ENCODE assay signal across 12 mouse cellular contexts in genomic region chr4:54972827-54973560, GRCm38 (mm10). TPM values are rescaled to one million over a fixed set of nuclear protein-coding genes. Genes with fewer than 3 reads are reported as not detected.
DNase-seq lines count a peak whose midpoint lies in the region; ATAC-seq and TF ChIP-seq lines count a peak whose summit lies in the region.
"Had no signal": no experiment of that assay in that cellular context is flagged by ENCODE, and none has a peak within 500 bp of the region (broad histone marks: within the 10 kb centered on the region; RNA-seq: fewer than 3 reads in every experiment).

No protein-coding gene starts in this region.

- H3K27me3 ChIP-seq in kidney, adult 2 months (replicated peaks; ENCODE audit: control insufficient read depth, insufficient read depth, low read length): no peaks in the 10 kb centered on the region
- no peaks in the 10 kb centered on the region for H3K27me3 ChIP-seq in kidney, embryonic 15.5 days
- no peaks in the 10 kb centered on the region for H3K27me3 ChIP-seq in small intestine, adult 2 months (ENCODE audit: control insufficient read depth, insufficient read depth, low read length)
- H3K27me3 ChIP-seq in neural tube, embryonic 15.5 days (replicated peaks): no peaks in the 10 kb centered on the region
- H3K27me3 ChIP-seq: forebrain, embryonic 13.5 days had no signal

- H3K4me1 ChIP-seq in kidney, adult 2 months (ENCODE audit: control insufficient read depth, insufficient read depth, low read length): peaks cover 8% of the 10 kb centered on the region
- H3K4me1 ChIP-seq in kidney, embryonic 15.5 days: peaks cover 26% of the 10 kb centered on the region
- H3K4me1 ChIP-seq in small intestine, adult 2 months (ENCODE audit: control insufficient read depth, insufficient read depth, insufficient read length, low read length): peaks cover 8% of the 10 kb centered on the region
- H3K4me1 ChIP-seq in neural tube, embryonic 15.5 days: peaks cover 27% of the 10 kb centered on the region

- H3K4me3 ChIP-seq in kidney, adult 2 months (ENCODE audit: insufficient read depth, low read depth, low read length): no peak overlapping the region
- H3K4me3 ChIP-seq in kidney, embryonic 15.5 days (replicated peaks): no peak overlapping the region
- no peak overlapping the region for H3K4me3 ChIP-seq in small intestine, adult 2 months (ENCODE audit: low read depth, low read length)
- H3K4me3 ChIP-seq in neural tube, embryonic 15.5 days (replicated peaks): no peak overlapping the region
- H3K4me3 ChIP-seq: forebrain, embryonic 13.5 days; hindbrain, embryonic 10.5 days had no signal

- TF ChIP-seq CTCF in kidney, adult 2 months (conservative IDR thresholded peaks at IDR 0.05; ENCODE audit: insufficient read depth, insufficient read length, low read depth, low read length): no peak
- TF ChIP-seq CTCF in small intestine, adult 2 months (IDR thresholded peaks at IDR 0.05; ENCODE audit: extremely low read depth, insufficient read length, insufficient replicate concordance, low read depth, low read length): no peak

- TF ChIP-seq POLR2A in kidney, adult 2 months (IDR thresholded peaks at IDR 0.05; ENCODE audit: low read depth, low read length): no peak
- no peak for TF ChIP-seq POLR2A in small intestine, adult 2 months (IDR thresholded peaks at IDR 0.05; ENCODE audit: low read depth, low read length)

- no peak for ATAC-seq in kidney, embryonic 15.5 days (replicated peaks; ENCODE audit: low FRiP score)
- no peak for ATAC-seq in neural tube, embryonic 15.5 days (ENCODE audit: low FRiP score)
- ATAC-seq: forebrain, embryonic 13.5 days had no signal

- peak; percentile 73 for DNase-seq in adrenal gland, adult 2 months
- no peak for DNase-seq in adrenal gland, postnatal 4 days (ENCODE audit: low spot score in 2 of 2)
- peak; percentile 71 for DNase-seq in kidney, adult 2 months
- peak; percentile 49 to 51 for DNase-seq in adrenal gland, postnatal 36 days
- DNase-seq in urinary bladder, postnatal 36 days (ENCODE audit: low spot score in 2 of 2): no peak
- DNase-seq: lung, adult 2 months had no signal

- H3K9me3 ChIP-seq in kidney, embryonic 15.5 days (replicated peaks): no peaks in the 10 kb centered on the region
- H3K9me3 ChIP-seq in neural tube, embryonic 15.5 days (replicated peaks): no peaks in the 10 kb centered on the region
- H3K9me3 ChIP-seq: forebrain, embryonic 13.5 days; hindbrain, embryonic 10.5 days had no signal

- WGBS in kidney, adult 2 months: 46% methylated on average over 8 of the region's 8 CpGs
- 62% methylated on average over 8 of the region's 8 CpGs for WGBS in kidney, embryonic 15.5 days
- WGBS in small intestine, adult 2 months: 28% methylated on average over 8 of the region's 8 CpGs
- WGBS in neural tube, embryonic 15.5 days: 67% methylated on average over 8 of the region's 8 CpGs

- no peak overlapping the region for H3K9ac ChIP-seq in kidney, embryonic 15.5 days
- H3K9ac ChIP-seq in neural tube, embryonic 15.5 days (replicated peaks): no peak overlapping the region
- H3K9ac ChIP-seq: forebrain, embryonic 13.5 days had no signal

- no peaks in the 10 kb centered on the region for H3K36me3 ChIP-seq in kidney, adult 2 months (ENCODE audit: control insufficient read depth, insufficient read depth, low read length)
- no peaks in the 10 kb centered on the region for H3K36me3 ChIP-seq in kidney, embryonic 15.5 days
- no peaks in the 10 kb centered on the region for H3K36me3 ChIP-seq in small intestine, adult 2 months (ENCODE audit: control insufficient read depth, insufficient read depth, low read length)
- no peaks in the 10 kb centered on the region for H3K36me3 ChIP-seq in neural tube, embryonic 15.5 days

- H3K27ac ChIP-seq in kidney, adult 2 months (ENCODE audit: insufficient read depth, low read depth, low read length): no peak overlapping the region
- no peak overlapping the region for H3K27ac ChIP-seq in kidney, embryonic 15.5 days
- peak overlapping the region; percentile 65 for H3K27ac ChIP-seq in small intestine, adult 2 months (ENCODE audit: insufficient read depth, low read depth, low read length)
- no peak overlapping the region for H3K27ac ChIP-seq in neural tube, embryonic 15.5 days (replicated peaks)
- H3K27ac ChIP-seq: forebrain, embryonic 13.5 days; hindbrain, embryonic 10.5 days had no signal

- H3K4me2 ChIP-seq in kidney, embryonic 15.5 days: no peak overlapping the region
- no peak overlapping the region for H3K4me2 ChIP-seq in neural tube, embryonic 15.5 days
- H3K4me2 ChIP-seq: forebrain, embryonic 13.5 days had no signal

RNA-seq across cellular contexts. Expression of gene Zfp462, which starts 28.1 kb away (rescaled TPM):
- total RNA-seq in adrenal gland, adult 2 months (2021): 10 to 100 TPM; 36.5 to 41.1 TPM
- polyA plus RNA-seq in adrenal gland, adult 2 months (2012; rRNA removed): 11.5 and 13.7 TPM in 2 replicates
- 10 to 100 TPM; 63.1 to 67.5 TPM for total RNA-seq in adrenal gland, postnatal 4 days (2021)
- polyA plus RNA-seq in kidney, adult 2 months (2012; rRNA removed): 8.7 and 10.2 TPM in 2 replicates
- 3.9 and 4.7 TPM in 2 replicates for polyA plus RNA-seq in kidney, embryonic 15.5 days (2015; fragmentation: Nextera tagmentation; extraction: Ambion mirVana)
- 10 to 100 TPM; 39.9 to 61.7 TPM for total RNA-seq in adrenal gland, postnatal 36 days (2021)
- 1.1 and 2.3 TPM in 2 replicates for polyA plus RNA-seq in small intestine, adult 2 months (2012; rRNA removed)
- polyA plus RNA-seq in neural tube, embryonic 15.5 days (2015; fragmentation: Nextera tagmentation; extraction: Ambion mirVana): 8.2 and 9.2 TPM in 2 replicates
- total RNA-seq: monocyte, adult 5-6 weeks had no signal

Comparison
In these comparisons a context has a peak if more than half of its experiments do, and no peak if none do; other contexts are left out.
1. DNase-seq: peak in adrenal gland, adult 2 months (single experiment), kidney, adult 2 months (single experiment) and adrenal gland, postnatal 36 days (2 of 2); none in adrenal gland, postnatal 4 days (0 of 2) and urinary bladder, postnatal 36 days (0 of 2).